Mouse (Mus musculus) C2C12 (cell line): ENCODE measurements around the gene Ltk. TPM values are rescaled to one million over a fixed set of nuclear protein-coding genes. Genes with fewer than 3 reads are reported as not detected.
A peak's percentile ranks its signal among the peaks of the same experiment; 100 is the strongest.

Experiments
- H3K27me3 ChIP-seq: one replicate; pipeline ENCODE4 v1.6.1; 2011; ENCODE audit not compliant: control insufficient read depth, insufficient read depth, insufficient read length
- H3K36me3 ChIP-seq: one replicate; pipeline ENCODE4 v1.6.1; 2011; ENCODE audit not compliant: control insufficient read depth, insufficient read depth
- H3K4me3 ChIP-seq: one replicate; pipeline ENCODE4 v1.5.1; 2011; ENCODE audit warnings: mild to moderate bottlenecking, control low read depth; ENCODE audit not compliant: poor library complexity, insufficient read depth, severe bottlenecking
- H3K79me2 ChIP-seq: one replicate; pipeline ENCODE4 v1.6.1; 2011; ENCODE audit not compliant: control insufficient read depth, insufficient read depth
- H3K79me3 ChIP-seq: one replicate; pipeline ENCODE4 v1.6.1; 2011; ENCODE audit warnings: low read depth, control low read depth
- H3ac ChIP-seq: one replicate; pipeline ENCODE3; 2011; ENCODE audit warnings: low read depth; ENCODE audit not compliant: control insufficient read depth, insufficient read length
- CEBPB ChIP-seq: IDR thresholded peaks from one replicate; pipeline ENCODE4 v1.6.1; 2011; ENCODE audit warnings: low read depth, mild to moderate bottlenecking, control low read depth, moderate library complexity
- CTCF ChIP-seq: IDR thresholded peaks from one replicate; pipeline ENCODE4 v1.5.1; 2011; ENCODE audit not compliant: control insufficient read depth, insufficient read depth, insufficient read length
- FOSL1 ChIP-seq: IDR thresholded peaks from one replicate; pipeline ENCODE4 v1.8.0; 2011; ENCODE audit warnings: mild to moderate bottlenecking, low read length; ENCODE audit not compliant: poor library complexity, insufficient read depth, severe bottlenecking
- MAX ChIP-seq: IDR thresholded peaks from one replicate; pipeline ENCODE4 v1.6.1; 2011; ENCODE audit warnings: mild to moderate bottlenecking, control low read depth
- MYOD1 ChIP-seq: IDR thresholded peaks from one replicate; pipeline ENCODE4 v1.6.1; 2011; ENCODE audit warnings: low read depth; ENCODE audit not compliant: control insufficient read depth, insufficient read length
- MYOG ChIP-seq: IDR thresholded peaks from one replicate; pipeline ENCODE4 v1.6.1; 2011; ENCODE audit not compliant: control insufficient read depth, insufficient read length; ENCODE audit errors: extremely low read depth
- USF1 ChIP-seq: IDR thresholded peaks from one replicate; pipeline ENCODE4 v1.6.1; 2011; ENCODE audit warnings: low read depth, mild to moderate bottlenecking, control low read depth, moderate library complexity
- polyA plus RNA-seq: library from polyadenylated mRNA; unstranded; fragments of >200 nt; fragmentation: generic; extraction: Trizol; gene quantifications from one replicate; pipeline ENCODE4 v1.2.1, GENCODE M21; 2012; ENCODE audit warnings: missing spikeins

Gene Ltk
- polyA plus RNA-seq, 1 experiment: 0.01 TPM

DNA sequence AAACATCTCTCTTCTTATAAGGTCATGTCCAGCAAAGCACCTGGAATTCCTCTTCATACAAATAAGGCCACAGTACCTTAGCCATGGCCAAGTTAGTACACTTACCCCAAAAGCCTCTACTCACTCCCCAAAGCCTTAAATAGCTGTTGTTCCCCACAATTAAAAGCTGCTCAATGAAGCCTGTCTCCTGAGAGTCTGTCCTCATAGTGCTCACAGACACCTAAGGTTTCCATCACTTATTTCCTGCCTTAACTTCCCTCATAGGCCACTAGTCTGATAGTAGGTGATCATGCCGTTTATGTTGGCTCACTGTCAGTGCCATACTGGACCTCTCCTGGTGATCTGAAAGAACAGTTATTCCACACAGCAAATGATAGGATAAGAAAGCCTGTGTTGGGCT, 2.0 kb upstream of the Ltk start:
- no peaks in the 10 kb centered on the region for H3K79me3 ChIP-seq
- no peak overlapping the region for H3ac ChIP-seq
- H3K4me3 ChIP-seq: no peak overlapping the region
- no peaks in the 10 kb centered on the region for H3K79me2 ChIP-seq
- peaks cover 20% of the 10 kb centered on the region for H3K36me3 ChIP-seq
- TF ChIP-seq MAX (no peak), FOSL1 (no peak), MYOG (no peak), USF1 (no peak)
- peaks cover 28% of the 10 kb centered on the region for H3K27me3 ChIP-seq

DNA sequence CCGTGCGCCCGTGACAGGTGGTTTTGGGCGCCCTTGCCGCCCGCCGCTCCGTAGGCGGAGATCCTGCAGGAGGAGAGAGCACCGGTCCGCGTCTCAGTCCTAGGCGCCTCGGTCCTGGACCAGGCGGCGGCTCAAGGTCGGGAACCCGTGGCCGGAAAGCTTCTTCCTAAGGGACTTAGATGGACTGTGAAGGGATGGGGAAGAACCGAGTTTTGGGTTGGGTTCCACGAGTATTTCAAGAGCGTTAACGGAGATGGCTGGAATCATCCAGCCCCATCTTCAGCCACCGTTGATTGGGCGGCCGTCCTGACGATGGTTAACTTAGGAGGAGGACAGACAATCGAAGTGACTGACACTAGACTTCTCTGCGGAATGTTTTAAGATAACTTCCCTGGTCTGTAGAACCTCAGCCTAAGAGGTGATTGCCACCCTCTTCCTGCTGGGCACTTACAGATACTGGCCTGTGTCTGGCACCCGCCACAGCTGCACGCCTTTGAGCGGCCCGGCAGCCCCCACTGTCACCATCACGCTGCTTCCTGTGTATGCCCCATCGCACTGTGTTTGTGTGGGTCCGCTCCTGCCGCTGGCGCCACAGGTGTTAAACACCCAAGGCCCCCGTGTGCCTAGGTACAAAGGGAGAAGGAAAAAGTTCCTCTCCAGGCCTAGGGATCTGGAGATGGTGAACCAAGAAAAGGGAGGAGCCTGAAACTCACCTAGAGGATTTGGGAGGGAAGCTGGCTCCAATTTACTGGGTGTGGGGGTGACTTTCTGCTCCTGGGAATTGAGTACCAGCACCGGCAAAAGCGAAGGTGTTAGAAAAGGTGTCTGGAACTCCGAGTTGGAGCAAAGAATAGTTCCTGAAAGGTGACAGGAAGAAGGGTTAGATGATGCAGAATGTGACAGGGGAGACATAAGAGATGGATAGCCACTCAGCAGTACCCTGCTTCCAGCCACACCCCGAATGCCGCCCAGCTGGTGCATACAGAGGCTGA, 1.1 kb downstream of the Ltk start:
- H3K36me3 ChIP-seq: peaks cover 8% of the 10 kb centered on the region
- H3K79me3 ChIP-seq: no peaks in the 10 kb centered on the region
- TF ChIP-seq CEBPB (no peak), USF1 (no peak), MYOG (no peak), FOSL1 (no peak), MAX (no peak)
- no peak overlapping the region for H3K4me3 ChIP-seq
- H3K27me3 ChIP-seq: peaks cover 33% of the 10 kb centered on the region
- no peaks in the 10 kb centered on the region for H3K79me2 ChIP-seq
- H3ac ChIP-seq: peak overlapping the region; percentile 15

DNA sequence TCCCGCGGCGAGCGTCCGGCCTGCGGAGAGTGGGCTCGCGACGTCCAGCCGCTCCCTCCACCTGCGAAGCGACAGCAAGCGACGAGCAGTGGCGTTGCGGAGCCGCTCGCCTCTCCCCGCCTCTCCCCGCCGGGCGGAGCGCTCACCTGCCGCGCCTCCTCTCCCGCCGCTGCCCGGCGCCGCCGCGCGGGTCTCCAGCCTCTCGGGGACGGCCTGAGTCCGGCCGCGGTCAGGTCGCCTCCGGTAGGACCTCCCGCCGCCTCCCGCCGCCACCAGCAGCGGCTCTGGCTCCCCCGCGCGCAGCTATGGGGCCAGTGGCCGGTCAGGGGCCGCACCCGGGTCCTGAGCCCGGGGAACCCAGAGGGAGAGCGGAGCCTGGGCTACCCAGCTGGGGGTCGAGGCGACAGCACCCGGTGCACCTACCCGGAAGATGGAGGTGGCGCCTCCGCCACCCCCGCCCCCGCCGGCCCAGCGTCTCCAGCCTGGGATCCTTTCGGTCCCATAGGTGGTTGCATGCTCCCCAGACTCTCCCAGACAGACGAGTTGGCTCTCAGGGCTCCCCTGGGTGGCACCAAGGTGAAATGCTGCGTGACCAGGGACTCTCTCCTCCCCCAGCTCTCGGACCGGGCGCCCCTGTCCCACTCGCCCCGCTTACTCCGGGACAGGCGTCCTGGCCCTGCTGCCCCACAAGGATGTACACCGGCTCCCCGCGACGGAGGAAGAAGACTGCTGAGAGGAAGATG, 2.0 kb downstream of the Ltk start:
- Histone ChIP-seq H3K36me3 (no peaks in the 10 kb centered on the region), H3K79me2 (no peaks in the 10 kb centered on the region), H3ac (peak overlapping the region; percentile 15), H3K79me3 (no peaks in the 10 kb centered on the region), H3K27me3 (peaks cover 41% of the 10 kb centered on the region), H3K4me3 (no peak overlapping the region)
- TF ChIP-seq CEBPB (no peak), CTCF (no peak), MYOG (no peak), USF1 (no peak)

DNA sequence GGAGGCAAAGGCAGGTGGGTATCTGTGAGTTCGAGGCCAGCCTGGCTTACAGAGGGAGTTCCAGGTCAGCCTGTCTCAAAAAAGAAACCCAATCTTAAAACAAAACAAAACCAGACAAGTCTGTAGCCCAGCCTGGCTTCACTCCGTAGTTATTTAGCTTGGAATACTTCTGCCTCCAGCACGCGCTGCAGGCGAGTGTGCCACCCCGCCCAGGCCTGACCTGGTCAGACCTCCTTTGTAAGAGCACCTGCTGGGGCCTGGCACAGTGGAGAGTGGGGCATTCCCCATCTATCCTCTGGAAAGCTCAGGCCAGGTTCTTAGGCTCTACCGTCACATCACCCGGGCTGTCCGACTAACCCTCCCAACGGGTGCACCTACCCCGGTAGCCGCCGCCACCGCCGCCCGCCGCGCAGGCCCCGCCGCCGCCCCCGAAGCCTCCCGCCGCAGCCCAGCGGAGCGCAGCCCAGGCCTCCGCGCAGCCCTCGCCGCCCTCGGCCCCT, 2.6 kb downstream of the Ltk start:
- Histone ChIP-seq H3K79me2 (no peaks in the 10 kb centered on the region), H3K36me3 (no peaks in the 10 kb centered on the region), H3K79me3 (no peaks in the 10 kb centered on the region), H3K4me3 (no peak overlapping the region), H3K27me3 (peaks cover 47% of the 10 kb centered on the region), H3ac (no peak overlapping the region)
- TF ChIP-seq MAX (no peak), MYOD1 (no peak), CEBPB (no peak), CTCF (no peak), USF1 (no peak)

DNA sequence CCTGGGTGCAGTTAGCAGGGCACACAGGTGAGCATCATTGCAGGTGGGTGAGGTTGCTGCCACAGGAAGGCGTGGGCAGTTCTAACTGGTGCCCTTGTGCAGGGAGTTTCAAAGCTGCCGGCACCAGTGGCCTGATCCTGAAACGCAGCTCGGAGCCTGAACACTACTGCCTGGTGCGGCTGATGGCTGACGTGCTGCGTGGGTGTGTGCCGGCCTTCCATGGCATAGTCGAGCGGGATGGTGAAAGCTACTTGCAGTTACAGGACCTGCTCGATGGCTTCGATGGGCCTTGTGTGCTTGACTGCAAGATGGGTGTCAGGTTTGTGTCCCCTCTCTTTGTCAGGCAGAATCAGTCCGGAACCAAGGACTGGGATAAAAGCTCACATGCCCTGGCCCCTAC, 11.0 kb downstream of the Ltk start:
- Histone ChIP-seq H3K27me3 (peaks cover 39% of the 10 kb centered on the region), H3ac (no peak overlapping the region), H3K79me3 (no peaks in the 10 kb centered on the region), H3K36me3 (no peaks in the 10 kb centered on the region), H3K4me3 (no peak overlapping the region), H3K79me2 (no peaks in the 10 kb centered on the region)
- TF ChIP-seq CEBPB: no peak

DNA sequence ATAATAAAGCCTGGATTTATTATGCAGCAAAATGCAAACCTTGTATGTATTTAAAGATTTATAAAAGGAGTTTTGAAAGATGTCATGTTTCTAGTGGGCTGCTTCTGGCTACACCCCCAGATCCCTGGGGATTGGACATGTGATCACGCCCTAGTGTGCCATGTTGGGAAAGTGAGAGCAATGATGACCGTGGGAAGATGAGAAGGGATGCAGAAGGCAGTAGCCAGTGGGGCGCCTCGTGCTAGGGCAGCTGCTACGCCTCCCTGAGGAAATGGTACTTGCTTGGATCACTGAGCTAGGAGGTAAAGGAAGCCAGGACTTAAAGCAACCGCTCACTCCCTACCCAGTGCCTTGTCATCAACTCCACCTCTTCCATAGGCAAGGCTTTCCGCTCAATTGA, 12.7 kb downstream of the Ltk start:
- H3K79me3 ChIP-seq: no peaks in the 10 kb centered on the region
- H3ac ChIP-seq: no peak overlapping the region
- H3K4me3 ChIP-seq: no peak overlapping the region
- TF ChIP-seq CTCF (no peak), MAX (no peak), CEBPB (no peak), USF1 (no peak), FOSL1 (no peak), MYOG (no peak), MYOD1 (no peak)
- H3K79me2 ChIP-seq: no peaks in the 10 kb centered on the region
- H3K36me3 ChIP-seq: no peaks in the 10 kb centered on the region
- H3K27me3 ChIP-seq: peaks cover 22% of the 10 kb centered on the region
